Mouse (Mus musculus) intestine, embryonic 14.5 days (tissue): ENCODE measurements around the gene Apobr. TPM values are rescaled to one million over a fixed set of nuclear protein-coding genes. Genes with fewer than 3 reads are reported as not detected.

Source experiments
- ATAC-seq: fragments of 200-750 bp; cut with Nextera tagmentation; replicated peaks from 2 replicates; pipeline ENCODE4 v1.8.0; 2017; ENCODE audit warnings: low read depth, moderate number of reproducible peaks, moderate TSS enrichment, moderate library complexity; ENCODE audit not compliant: low FRiP score, low TSS enrichment
- DNase-seq: peaks from one replicate; pipeline ENCODE4 v3.0.0-alpha.2; 2018; ENCODE audit warnings: low spot score
- H3K27ac ChIP-seq: fragments of 300-500 bp; sonication (generic); 2 replicates; pipeline ENCODE4 v1.5.1; 2014; ENCODE audit warnings: low read depth, mild to moderate bottlenecking, control low read depth
- H3K27me3 ChIP-seq: fragments of 300-500 bp; sonication (generic); replicated peaks from 2 replicates; pipeline ENCODE4 v1.6.1; 2014; ENCODE audit warnings: low read length, control low read depth; ENCODE audit not compliant: control insufficient read depth, insufficient read depth
- H3K36me3 ChIP-seq: fragments of 300-500 bp; sonication (generic); 2 replicates; pipeline ENCODE4 v1.6.1; 2014; ENCODE audit warnings: low read length, control low read depth; ENCODE audit not compliant: control insufficient read depth, insufficient read depth
- H3K4me1 ChIP-seq: fragments of 300-500 bp; sonication (generic); replicated peaks from 2 replicates; pipeline ENCODE4 v1.6.1; 2014; ENCODE audit warnings: low read length, control low read depth, mixed read lengths; ENCODE audit not compliant: control insufficient read depth, insufficient read depth
- H3K4me2 ChIP-seq: fragments of 300-500 bp; sonication (generic); 2 replicates; pipeline ENCODE4 v1.6.1; 2014; ENCODE audit warnings: low read length
- H3K4me3 ChIP-seq: fragments of 300-500 bp; sonication (generic); 2 replicates; pipeline ENCODE4 v1.5.1; 2014; ENCODE audit warnings: low read depth, low read length, control low read depth, mixed read lengths
- H3K9ac ChIP-seq: fragments of 300-500 bp; sonication (generic); 2 replicates; pipeline ENCODE4 v1.6.1; 2014; ENCODE audit warnings: mild to moderate bottlenecking, low read length
- H3K9me3 ChIP-seq: fragments of 300-500 bp; sonication (generic); 2 replicates; pipeline ENCODE4 v1.6.1; 2016; ENCODE audit warnings: low read length, control low read depth; ENCODE audit not compliant: control insufficient read depth
- WGBS: fragments of 180-500 bp; shearing (Covaris S2); extraction: QIAGEN DNeasy Blood & Tissue Kit; methylation state at CpG from one replicate; pipeline ENCODE4 v1.1.7; 2014; 5-methylcytosine and 5-hydroxymethylcytosine counted together
- polyA plus RNA-seq: library from polyadenylated mRNA; unstranded; fragments of >200 nt; fragmentation: Nextera tagmentation; extraction: Ambion mirVana; gene quantifications from 2 replicates; pipeline ENCODE4 v1.2.1, GENCODE M21; 2014

Gene Apobr
- polyA plus RNA-seq, 1 experiment from 2014 or later = 1.1 TPM

- DNase-seq = no peak
- Histone ChIP-seq H3K9ac (no peak overlapping the region), H3K4me2 (no peak overlapping the region), H3K36me3 (no peaks in the 10 kb centered on the region), H3K27ac (no peak overlapping the region), H3K4me3 (no peak overlapping the region), H3K27me3 (no peaks in the 10 kb centered on the region), H3K9me3 (no peaks in the 10 kb centered on the region), H3K4me1 (no peaks in the 10 kb centered on the region)
- 81% methylated on average over 5 of the region's 5 CpGs for WGBS
- ATAC-seq = no peak
These were observed 21.9 kb downstream of the Apobr start for GRCm38 (mm10) chr7:126606611-126607010.

GRCm38 (mm10) chr7:126607064-126607463 lies 22.3 kb downstream of the Apobr start:
- no peak for DNase-seq
- no peaks in the 10 kb centered on the region for H3K9me3 ChIP-seq
- 79% methylated on average over 3 of the region's 3 CpGs for WGBS
- H3K4me1 ChIP-seq = no peaks in the 10 kb centered on the region
- no peak overlapping the region for H3K4me2 ChIP-seq
- no peak overlapping the region for H3K4me3 ChIP-seq
- no peak overlapping the region for H3K27ac ChIP-seq
- no peak for ATAC-seq
- H3K9ac ChIP-seq = no peak overlapping the region
- no peaks in the 10 kb centered on the region for H3K27me3 ChIP-seq
- H3K36me3 ChIP-seq = no peaks in the 10 kb centered on the region

- DNase-seq (no peak), ATAC-seq (no peak)
- H3K36me3 ChIP-seq = no peaks in the 10 kb centered on the region
- no peaks in the 10 kb centered on the region for H3K4me1 ChIP-seq
- H3K4me3 ChIP-seq = no peak overlapping the region
- no peak overlapping the region for H3K4me2 ChIP-seq
- no peaks in the 10 kb centered on the region for H3K27me3 ChIP-seq
- 86% methylated on average over 5 of the region's 5 CpGs for WGBS
- H3K27ac ChIP-seq = no peak overlapping the region
- no peak overlapping the region for H3K9ac ChIP-seq
- no peaks in the 10 kb centered on the region for H3K9me3 ChIP-seq
These were observed 23.1 kb downstream of the Apobr start for GRCm38 (mm10) chr7:126607796-126608195.

- no peaks in the 10 kb centered on the region for H3K4me1 ChIP-seq
- DNase-seq (no peak), ATAC-seq (no peak)
- H3K9ac ChIP-seq = no peak overlapping the region
- no peaks in the 10 kb centered on the region for H3K36me3 ChIP-seq
- H3K9me3 ChIP-seq = no peaks in the 10 kb centered on the region
- no peak overlapping the region for H3K4me3 ChIP-seq
- 76% methylated on average over 3 of the region's 3 CpGs for WGBS
- no peaks in the 10 kb centered on the region for H3K27me3 ChIP-seq
- no peak overlapping the region for H3K4me2 ChIP-seq
- no peak overlapping the region for H3K27ac ChIP-seq
These were observed 28.0 kb downstream of the Apobr start for GRCm38 (mm10) chr7:126612736-126613135.

- H3K4me3 ChIP-seq = no peak overlapping the region
- no peaks in the 10 kb centered on the region for H3K27me3 ChIP-seq
- WGBS = 67% methylated on average over 3 of the region's 3 CpGs
- H3K9ac ChIP-seq = no peak overlapping the region
- no peak overlapping the region for H3K4me2 ChIP-seq
- H3K27ac ChIP-seq = no peak overlapping the region
- H3K4me1 ChIP-seq = no peaks in the 10 kb centered on the region
- ATAC-seq = no peak
- no peak for DNase-seq
- no peaks in the 10 kb centered on the region for H3K36me3 ChIP-seq
- H3K9me3 ChIP-seq = no peaks in the 10 kb centered on the region
These were observed 32.0 kb downstream of the Apobr start for GRCm38 (mm10) chr7:126616707-126617106.

- no peaks in the 10 kb centered on the region for H3K4me1 ChIP-seq
- WGBS = 75% methylated on average over 10 of the region's 10 CpGs
- ATAC-seq (no peak), DNase-seq (no peak)
- H3K36me3 ChIP-seq = no peaks in the 10 kb centered on the region
- no peak overlapping the region for H3K27ac ChIP-seq
- H3K4me3 ChIP-seq = no peak overlapping the region
- no peaks in the 10 kb centered on the region for H3K27me3 ChIP-seq
- H3K4me2 ChIP-seq = no peak overlapping the region
- H3K9ac ChIP-seq = no peak overlapping the region
- no peaks in the 10 kb centered on the region for H3K9me3 ChIP-seq
These were observed 35.0 kb downstream of the Apobr start for GRCm38 (mm10) chr7:126619559-126620275.

GRCm38 (mm10) chr7:126621452-126622359 lies 37.0 kb downstream of the Apobr start:
- no peak for ATAC-seq
- Histone ChIP-seq H3K4me1 (no peaks in the 10 kb centered on the region), H3K4me2 (no peak overlapping the region), H3K9me3 (no peaks in the 10 kb centered on the region), H3K27ac (no peak overlapping the region), H3K36me3 (no peaks in the 10 kb centered on the region), H3K4me3 (no peak overlapping the region), H3K9ac (no peak overlapping the region), H3K27me3 (no peaks in the 10 kb centered on the region)
- 72% methylated on average over 9 of the region's 9 CpGs for WGBS
- DNase-seq = no peak

- no peaks in the 10 kb centered on the region for H3K36me3 ChIP-seq
- H3K4me1 ChIP-seq = no peaks in the 10 kb centered on the region
- ATAC-seq (no peak), DNase-seq (no peak)
- H3K27ac ChIP-seq = no peak overlapping the region
- H3K4me2 ChIP-seq = no peak overlapping the region
- no peaks in the 10 kb centered on the region for H3K27me3 ChIP-seq
- H3K9me3 ChIP-seq = no peaks in the 10 kb centered on the region
- 81% methylated on average over 1 of the region's 1 CpGs for WGBS
- no peak overlapping the region for H3K4me3 ChIP-seq
- no peak overlapping the region for H3K9ac ChIP-seq
These were observed 38.6 kb downstream of the Apobr start for GRCm38 (mm10) chr7:126623381-126623780.
